Mouse (Mus musculus) heart, postnatal 36 days (tissue): ENCODE data around the gene Rusc2. TPM values are rescaled to one million over a fixed set of nuclear protein-coding genes. Genes with fewer than 3 reads are reported as not detected.

Source experiments
- DNase-seq, 2 experiments: peaks; one replicate each; pipeline ENCODE4 v3.0.0; 2021 to 2022
- intact Hi-C: fragments of 180-260 bp; cut with DNase I; formaldehyde crosslinking; loops from one replicate; pipeline ENCODE4 v1.15.1; 2025
- total RNA-seq, 2 experiments: library from RNA; stranded (reverse); gene quantifications; 2 replicates each; pipeline ENCODE4 v1.2.3; 2021

Rusc2 gene
- total RNA-seq, 2 experiments from 2014 or later = 45.5 to 46.0 TPM

- intact Hi-C loops = loop anchor here (5.0 kb wide), 1 partner anchor 104 kb away; no protein-coding TSS in a partner anchor
- DNase-seq = peak in 1 of 2 experiments; percentile 60
Measured at GRCm38 (mm10) chr4:43383246-43384082, 1.7 kb downstream of the Rusc2 start.

- DNase-seq = no peak
- intact Hi-C loops = loop anchor here (5.0 kb wide), 1 partner anchor 103 kb away; no protein-coding TSS in a partner anchor
Measured at GRCm38 (mm10) chr4:43384083-43384460, 2.3 kb downstream of the Rusc2 start.

DNA sequence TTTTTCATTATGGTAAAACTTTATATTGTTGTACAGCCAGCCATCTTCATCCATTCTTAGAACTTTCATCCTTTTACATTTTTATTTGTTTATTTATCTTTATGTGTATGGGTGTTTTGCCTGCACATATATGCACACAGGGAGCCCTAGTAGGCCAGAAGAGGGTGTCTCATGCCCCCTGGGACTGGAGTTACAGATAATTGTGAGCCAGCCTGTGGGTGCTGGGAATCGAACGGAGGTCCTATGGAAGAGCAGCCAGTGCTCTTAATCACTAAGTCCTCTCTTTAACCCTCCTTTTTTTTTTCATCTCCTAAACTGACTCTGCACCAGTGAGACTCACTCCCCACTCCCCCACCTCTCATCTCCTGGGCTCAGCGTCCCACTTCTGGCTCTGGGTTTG lies 2.8 kb downstream of the Rusc2 start:
- intact Hi-C loops = loop anchor here (5.0 kb wide), 1 partner anchor 103 kb away; no protein-coding TSS in a partner anchor
- no peak for DNase-seq

GRCm38 (mm10) chr4:43386932-43387331 lies 5.2 kb downstream of the Rusc2 start:
- intact Hi-C loops = no loop called here
- no peak for DNase-seq

DNA sequence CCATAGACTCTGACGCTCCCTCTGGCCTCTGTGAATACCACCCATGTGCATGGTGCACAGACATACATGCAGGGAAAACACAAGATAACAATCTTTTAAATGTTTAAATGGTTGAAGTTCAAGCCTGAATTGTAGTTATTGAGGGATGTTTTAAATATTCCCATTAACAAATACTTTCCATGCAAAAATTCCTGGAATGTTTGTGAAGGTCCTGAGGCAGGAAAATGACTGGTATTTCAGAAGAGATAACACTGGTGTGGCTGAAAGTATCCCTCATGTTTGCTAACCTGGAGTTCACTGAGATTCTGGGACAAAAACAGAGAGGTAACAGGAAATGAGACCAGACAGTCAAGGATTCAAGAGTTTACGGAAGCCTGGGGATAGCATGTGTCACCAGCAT lies 7.6 kb downstream of the Rusc2 start:
- intact Hi-C loops = no loop called here
- DNase-seq = no peak

GRCm38 (mm10) chr4:43389845-43390440 lies 8.2 kb downstream of the Rusc2 start:
- intact Hi-C loops = no loop called here
- peak in 1 of 2 experiments; percentile 43 for DNase-seq

GRCm38 (mm10) chr4:43391521-43392050 lies 9.8 kb downstream of the Rusc2 start:
- intact Hi-C loops = no loop called here
- no peak for DNase-seq

GRCm38 (mm10) chr4:43394345-43394891 lies 12.6 kb downstream of the Rusc2 start:
- DNase-seq = peak; percentile 76 to 85
- intact Hi-C loops = loop anchor here (1.0 kb wide), 1 partner anchor 12 kb away; no protein-coding TSS in a partner anchor

- intact Hi-C loops = no loop called here
- DNase-seq = no peak
Measured at GRCm38 (mm10) chr4:43395147-43395546, 13.4 kb downstream of the Rusc2 start.

DNA sequence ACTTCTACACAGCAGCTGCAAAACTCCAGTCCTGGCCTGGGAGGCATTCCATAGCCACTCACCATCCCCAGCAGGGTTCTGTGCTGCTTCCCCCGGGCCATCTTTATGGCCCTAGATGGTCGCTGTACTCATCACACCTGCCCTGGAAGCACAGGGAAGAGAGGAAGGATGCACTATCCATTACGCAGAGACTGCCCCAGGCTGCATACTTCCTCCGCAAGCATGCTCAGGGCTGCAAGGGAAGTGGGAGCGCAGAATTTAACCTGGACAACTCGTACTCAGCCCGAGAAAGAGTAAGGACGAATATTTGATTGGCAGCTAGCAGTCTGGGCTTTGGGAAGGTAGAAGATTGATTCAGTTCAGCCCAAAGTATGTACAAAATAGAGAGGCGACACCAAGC lies 14.1 kb downstream of the Rusc2 start:
- intact Hi-C loops = no loop called here
- no peak for DNase-seq

DNA sequence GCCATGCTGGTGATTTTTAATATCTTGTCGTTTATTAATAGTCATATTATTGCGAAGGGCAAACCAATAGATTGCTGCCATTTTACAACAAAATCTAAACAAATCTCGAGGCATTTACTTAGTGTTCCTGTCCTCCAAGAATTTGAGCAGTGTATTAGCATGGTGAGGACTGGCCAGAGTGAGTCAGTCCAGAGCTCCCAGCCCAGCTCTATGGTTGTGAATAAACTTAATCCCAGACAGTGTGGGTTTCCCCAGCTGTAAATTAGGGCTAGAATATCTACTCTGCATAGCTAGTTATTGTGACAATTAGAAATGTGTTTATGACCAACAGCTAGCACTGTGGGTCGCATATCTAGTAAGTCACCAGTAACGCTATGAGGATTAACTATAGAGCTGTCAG lies 14.6 kb downstream of the Rusc2 start:
- no peak for DNase-seq
- intact Hi-C loops = no loop called here

DNA sequence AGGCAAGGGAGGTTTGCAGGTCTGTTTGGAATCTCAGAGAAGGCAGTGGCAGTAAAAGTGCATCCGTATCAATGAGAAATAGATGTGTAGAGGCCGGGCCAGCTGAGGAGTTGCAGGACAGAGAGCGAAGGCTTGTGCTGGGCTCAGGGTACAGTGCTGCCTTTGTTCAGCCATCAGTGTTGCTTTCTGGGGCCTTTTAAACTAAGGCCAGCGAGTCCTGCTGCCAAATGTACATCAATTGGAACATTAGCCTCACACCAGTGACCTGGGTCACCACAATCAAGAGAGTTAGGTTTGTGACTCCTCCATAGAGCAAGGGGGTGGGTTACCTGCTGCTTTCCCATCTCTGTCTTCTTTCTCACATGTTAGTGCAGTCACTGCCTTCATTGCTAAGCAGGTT lies 16.2 kb downstream of the Rusc2 start:
- intact Hi-C loops = no loop called here
- no peak for DNase-seq

- intact Hi-C loops = no loop called here
- DNase-seq = peak; percentile 71 to 75
Measured at GRCm38 (mm10) chr4:43398829-43399331, 17.1 kb downstream of the Rusc2 start.

DNA sequence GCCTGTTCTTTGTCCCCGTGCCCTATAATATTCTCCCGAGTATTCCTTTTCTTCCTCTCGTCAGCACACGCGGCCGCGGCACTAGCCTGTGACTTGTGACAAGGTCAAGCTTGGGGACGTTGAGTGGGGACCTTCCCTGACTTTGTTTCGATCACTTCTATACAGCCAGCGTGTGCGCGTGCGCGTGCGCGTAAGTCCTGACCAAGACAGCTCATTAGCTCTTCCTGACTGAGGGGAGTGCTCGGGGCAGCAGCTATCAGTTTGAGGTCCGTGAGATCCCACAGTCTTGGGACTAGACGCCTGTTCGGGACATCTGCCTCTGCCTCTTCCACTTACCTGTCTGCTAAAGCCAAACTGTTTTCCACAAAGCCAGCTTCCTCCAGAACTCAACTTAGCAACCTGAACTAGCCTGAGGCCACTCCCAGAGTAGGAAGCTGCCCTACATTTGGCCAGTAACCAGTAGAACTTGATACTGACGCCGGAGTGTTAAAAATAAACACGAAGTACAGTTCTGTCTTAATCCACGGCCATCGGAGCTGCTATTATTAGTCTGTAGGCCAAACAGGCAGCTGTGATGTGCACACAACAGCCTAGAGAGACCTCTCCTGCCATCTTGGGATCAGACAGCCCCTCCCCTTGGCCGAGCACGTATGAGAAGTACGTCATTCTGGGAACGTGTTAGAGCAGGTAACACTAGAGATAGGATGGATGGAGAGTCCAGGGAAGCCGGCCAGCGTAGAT lies 17.8 kb downstream of the Rusc2 start:
- peak; percentile 55 to 70 for DNase-seq

DNA sequence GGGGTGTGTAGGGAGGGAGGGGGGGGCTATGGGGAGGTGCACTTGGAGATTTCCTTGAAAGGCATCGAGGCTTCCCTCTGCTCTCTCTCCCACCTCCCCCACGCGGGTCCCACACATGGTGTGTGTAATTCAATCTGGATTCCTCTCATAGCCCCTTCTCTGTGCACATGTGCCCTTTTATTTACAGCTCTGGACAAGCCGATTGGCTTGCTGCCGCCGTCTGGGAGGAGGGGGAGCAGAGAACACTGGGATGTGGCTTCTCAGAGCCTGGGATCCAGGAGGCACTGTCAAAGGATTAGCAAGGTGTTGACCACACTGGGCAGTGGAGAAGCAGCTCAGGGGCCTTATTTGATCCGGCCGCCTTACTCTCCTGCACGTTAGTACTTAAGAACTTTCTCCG lies 19.2 kb downstream of the Rusc2 start:
- intact Hi-C loops = no loop called here
- DNase-seq = no peak

More for the DNA sequence above, 17.8 kb downstream of the Rusc2 start:
- intact Hi-C loops = no loop called here

GRCm38 (mm10) chr4:43401486-43401885 lies 19.7 kb downstream of the Rusc2 start:
- DNase-seq = no peak
- intact Hi-C loops = no loop called here

DNA sequence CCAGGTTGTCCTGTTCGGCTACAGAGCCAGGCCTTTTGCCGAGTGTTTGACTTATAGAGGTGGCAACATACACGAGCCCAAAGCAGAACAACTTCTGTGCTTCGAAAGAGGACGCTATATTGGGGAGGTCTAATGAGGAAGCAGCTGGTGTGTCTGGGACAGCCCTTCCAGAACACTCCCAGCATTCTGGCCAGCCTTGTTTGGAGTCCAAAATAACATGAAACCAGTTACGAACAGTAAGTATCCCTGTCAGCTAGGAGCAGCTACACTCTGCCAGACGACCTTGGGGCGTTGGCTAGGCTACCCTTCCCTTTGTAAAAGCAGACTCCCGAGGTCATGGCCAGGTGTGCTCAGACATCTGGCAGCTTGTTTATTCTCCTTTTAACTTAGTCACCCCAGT lies 20.4 kb downstream of the Rusc2 start:
- no peak for DNase-seq
- intact Hi-C loops = no loop called here

- DNase-seq = no peak
- intact Hi-C loops = no loop called here
Measured at GRCm38 (mm10) chr4:43404697-43405096, 22.9 kb downstream of the Rusc2 start.

DNA sequence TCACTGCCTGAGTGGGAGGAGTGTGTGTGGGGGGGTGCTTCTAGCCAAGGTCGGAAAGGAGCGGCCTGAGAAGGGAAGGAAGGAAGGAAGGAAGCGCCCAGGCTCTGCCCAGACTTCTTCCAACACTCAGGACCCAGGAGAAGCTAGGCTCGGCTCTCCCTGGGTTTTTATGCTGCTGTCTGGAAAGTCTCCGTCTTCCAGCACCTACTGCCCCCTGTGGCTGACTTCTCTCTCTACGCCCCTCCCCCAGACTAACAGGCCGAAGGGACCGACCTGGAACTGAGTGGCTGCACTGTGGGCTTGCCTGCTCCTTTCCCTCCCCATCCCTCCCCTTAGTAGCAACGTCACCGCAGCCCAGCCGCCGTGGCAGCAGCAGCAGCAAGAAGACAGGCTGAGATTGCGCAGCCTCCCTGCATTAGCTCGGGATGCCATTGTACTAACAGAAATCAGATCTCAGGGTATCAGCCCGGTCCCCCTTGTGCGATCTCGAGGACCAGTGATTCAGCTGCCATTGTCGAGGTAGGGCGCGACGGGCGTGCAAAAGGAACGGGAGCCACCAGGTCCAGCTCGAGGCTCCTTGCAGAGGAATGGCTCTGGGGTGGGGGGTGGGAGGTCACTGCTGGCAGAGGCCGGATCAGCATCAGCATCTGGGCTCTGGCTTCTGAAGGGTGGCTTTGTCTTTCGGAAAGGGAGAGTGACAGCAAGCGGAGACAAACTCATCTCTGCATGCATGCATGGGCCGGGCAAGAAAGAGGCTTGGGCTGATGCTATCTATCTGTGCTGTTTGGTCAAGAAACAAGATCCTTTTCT lies 24.6 kb downstream of the Rusc2 start:
- intact Hi-C loops = loop anchor here (1.0 kb wide), 2 partner anchors 24 to 36 kb away; no protein-coding TSS in a partner anchor
- peak; percentile 75 to 81 for DNase-seq
